Mouse (Mus musculus): ENCODE data around the gene Map1s.
A peak's percentile ranks its signal among the peaks of the same experiment; 100 is the strongest.

Gene Map1s

GRCm38 (mm10) chr8:70960703-70961472 lies 55.2 kb downstream of the Map1s start:
- DNase-seq = no peak

GRCm38 (mm10) chr8:70964159-70964558 lies 58.4 kb downstream of the Map1s start:
- peak; percentile 3 for DNase-seq

GRCm38 (mm10) chr8:70964861-70965260 lies 59.1 kb downstream of the Map1s start:
- no peak for DNase-seq
